Mouse (Mus musculus) ES-E14 (cell line): ENCODE results near the gene Cep290. TPM values are rescaled to one million over a fixed set of nuclear protein-coding genes. Genes with fewer than 3 reads are reported as not detected.

Experiments
- DNase-seq: peaks from one replicate; pipeline ENCODE4 v3.0.0-alpha.2; 2013; ENCODE audit warnings: low read depth, low spot score
- H3K27ac ChIP-seq: 2 replicates; pipeline ENCODE4 v1.5.1; 2012; ENCODE audit warnings: low read depth, mild to moderate bottlenecking, low read length, moderate library complexity, mixed read lengths; ENCODE audit not compliant: poor library complexity, insufficient read depth, severe bottlenecking
- H3K36me3 ChIP-seq: 2 replicates; pipeline ENCODE4 v1.6.1; 2012; ENCODE audit warnings: mild to moderate bottlenecking, low read length, moderate library complexity, mixed read lengths; ENCODE audit not compliant: control insufficient read depth, poor library complexity, insufficient read depth, severe bottlenecking
- H3K4me1 ChIP-seq, 2 experiments: fragments of 150-350 bp in 1 of 2; sonication (generic) in 1 of 2; 2 replicates each; pipeline ENCODE4 v1.6.1; 2012; ENCODE audit warnings: low read length in 2 of 2, mild to moderate bottlenecking in 1 of 2, mixed read lengths in 1 of 2; ENCODE audit not compliant: control insufficient read depth in 2 of 2, insufficient read depth in 2 of 2, poor library complexity in 1 of 2
- H3K4me3 ChIP-seq, 2 experiments: fragments of 150-350 bp in 1 of 2; sonication (generic) in 1 of 2; 2 replicates each; pipeline ENCODE4 v1.5.1; 2012; ENCODE audit warnings: low read length in 2 of 2, low read depth in 1 of 2, mild to moderate bottlenecking in 1 of 2, mixed read lengths in 1 of 2; ENCODE audit not compliant: insufficient read depth in 1 of 2, poor library complexity in 1 of 2, severe bottlenecking in 1 of 2
- H3K9ac ChIP-seq: 2 replicates; pipeline ENCODE4 v1.6.1; 2012; ENCODE audit warnings: low read depth, mild to moderate bottlenecking, low read length, mixed read lengths; ENCODE audit not compliant: poor library complexity, insufficient read depth, severe bottlenecking
- H3K9me3 ChIP-seq: fragments of 150-350 bp; sonication (generic); 2 replicates; pipeline ENCODE4 v1.6.1; 2012; ENCODE audit warnings: low read depth, mild to moderate bottlenecking, low read length; ENCODE audit not compliant: control insufficient read depth, insufficient read depth
- CHD2 ChIP-seq: IDR thresholded peaks from 2 replicates; pipeline ENCODE4 v1.6.1; 2014; ENCODE audit warnings: mild to moderate bottlenecking, low read depth, low read length, inconsistent platforms
- HCFC1 ChIP-seq: IDR thresholded peaks from 2 replicates; pipeline ENCODE4 v1.6.1; 2012; ENCODE audit warnings: low read length, inconsistent platforms, borderline replicate concordance; ENCODE audit not compliant: insufficient read depth
- MAFK ChIP-seq: IDR thresholded peaks from 2 replicates; pipeline ENCODE4 v1.6.1; 2014; ENCODE audit warnings: mild to moderate bottlenecking, low read depth, low read length, inconsistent platforms; ENCODE audit not compliant: insufficient read depth
- ZC3H11A ChIP-seq: IDR thresholded peaks from 2 replicates; pipeline ENCODE4 v1.6.1; 2012; ENCODE audit warnings: low read depth, mild to moderate bottlenecking, inconsistent platforms, low read length, borderline replicate concordance
- ZNF384 ChIP-seq: IDR thresholded peaks from 2 replicates; pipeline ENCODE4 v1.6.1; 2012; ENCODE audit warnings: low read depth, low read length, inconsistent platforms
- in situ Hi-C, 2 experiments: fragments of 600-800 bp; cut with MboI; formaldehyde crosslinking; loops; one replicate each; pipeline ENCODE4 v1.15.1; 2025; ENCODE audit warnings: low sequenced_read_pairs in 2 of 2, inconsistent platforms in 1 of 2; ENCODE audit not compliant: unreplicated experiment in 2 of 2
- total RNA-seq: library from RNA; depleted of rRNA; stranded (reverse); fragments of 300-350 nt; gene quantifications from 2 replicates; pipeline ENCODE4 v1.2.3, GENCODE M21; 2012

The Cep290 gene
- total RNA-seq, 1 experiment = 12.5 TPM

GRCm38 (mm10) chr10:100564112-100564511, 76.8 kb downstream of the Cep290 start:
- no peaks in the 10 kb centered on the region for H3K4me1 ChIP-seq
- no peaks in the 10 kb centered on the region for H3K9me3 ChIP-seq
- no peak overlapping the region for H3K27ac ChIP-seq
- in situ Hi-C loops = no loop called here
- H3K9ac ChIP-seq = no peak overlapping the region
- DNase-seq = no peak
- H3K36me3 ChIP-seq = no peaks in the 10 kb centered on the region; the same call in 1 of the 2 replicates
- no peak overlapping the region for H3K4me3 ChIP-seq
- no peak for TF ChIP-seq ZC3H11A
- no peak for TF ChIP-seq ZNF384
- TF ChIP-seq CHD2 = no peak
- TF ChIP-seq HCFC1 = no peak
- no peak for TF ChIP-seq MAFK

- TF ChIP-seq MAFK = 0 out of 2 replicates have a peak, but pooled peaks have one; percentile 11
- no peak for TF ChIP-seq ZC3H11A
- no peak for TF ChIP-seq CHD2
Measured at GRCm38 (mm10) chr10:100571707-100572106, 84.3 kb downstream of the Cep290 start.

GRCm38 (mm10) chr10:100574505-100575149, 87.3 kb downstream of the Cep290 start:
- in situ Hi-C loops = no loop called here
- TF ChIP-seq ZC3H11A (no peak), MAFK (no peak), ZNF384 (no peak)
- no peak overlapping the region for H3K27ac ChIP-seq
- DNase-seq = no peak
- no peak overlapping the region for H3K9ac ChIP-seq
- H3K4me1 ChIP-seq = no peaks in the 10 kb centered on the region
- H3K9me3 ChIP-seq = peaks cover 13% of the 10 kb centered on the region
- H3K36me3 ChIP-seq = peaks cover 9% of the 10 kb centered on the region
- no peak overlapping the region for H3K4me3 ChIP-seq

More at GRCm38 (mm10) chr10:100571707-100572106, 84.3 kb downstream of the Cep290 start:
- Histone ChIP-seq H3K9ac (no peak overlapping the region), H3K4me3 (no peak overlapping the region), H3K4me1 (no peaks in the 10 kb centered on the region), H3K9me3 (0 out of 2 replicates have a peak, but pooled peaks cover 1% of the 10 kb centered on the region), H3K36me3 (peaks cover 7% of the 10 kb centered on the region), H3K27ac (no peak overlapping the region)
- DNase-seq = no peak
- in situ Hi-C loops = no loop called here

- no peaks in the 10 kb centered on the region for H3K4me1 ChIP-seq
- H3K9ac ChIP-seq = no peak overlapping the region
- peaks cover 9% of the 10 kb centered on the region for H3K36me3 ChIP-seq
- H3K4me3 ChIP-seq = no peak overlapping the region
- in situ Hi-C loops = no loop called here
- TF ChIP-seq CHD2 (no peak), HCFC1 (no peak), ZNF384 (no peak), MAFK (no peak), ZC3H11A (no peak)
- no peak overlapping the region for H3K27ac ChIP-seq
- H3K9me3 ChIP-seq = peaks cover 13% of the 10 kb centered on the region
- no peak for DNase-seq
Measured at GRCm38 (mm10) chr10:100575294-100575693, 87.9 kb downstream of the Cep290 start.

GRCm38 (mm10) chr10:100584178-100584577, 96.8 kb downstream of the Cep290 start:
- no peak overlapping the region for H3K4me3 ChIP-seq
- DNase-seq = no peak
- no peak overlapping the region for H3K27ac ChIP-seq
- in situ Hi-C loops = no loop called here
- peaks cover 9% of the 10 kb centered on the region for H3K9me3 ChIP-seq
- peaks cover 10% of the 10 kb centered on the region for H3K36me3 ChIP-seq
- 0 out of 4 replicates have a peak, but pooled peaks cover 0 to 1% of the 10 kb centered on the region in 2 experiments for H3K4me1 ChIP-seq
- no peak for TF ChIP-seq CHD2
- TF ChIP-seq HCFC1 = no peak
- TF ChIP-seq ZNF384 = no peak
- TF ChIP-seq MAFK = no peak
- TF ChIP-seq ZC3H11A = no peak
- no peak overlapping the region for H3K9ac ChIP-seq
